Mouse (Mus musculus) heart, postnatal 25 days (tissue): ENCODE results near the gene Metap1. TPM values are rescaled to one million over a fixed set of nuclear protein-coding genes. Genes with fewer than 3 reads are reported as not detected.
"Not testable (repeated sequence)": the region's sequence is repeated elsewhere in the genome, so short reads cannot be mapped to it uniquely, and the experiment has no call there.

Experiments
- DNase-seq: peaks from one replicate; pipeline ENCODE4 v3.0.0; 2022; ENCODE audit warnings: low spot score
- intact Hi-C: fragments of 180-260 bp; cut with DNase I; formaldehyde crosslinking; loops from one replicate; pipeline ENCODE4 v1.15.1; 2025
- total RNA-seq, 2 experiments: library from RNA; stranded (reverse); gene quantifications; 2 replicates each; pipeline ENCODE4 v1.2.3; 2021

The Metap1 gene
- total RNA-seq, 2 experiments from 2014 or later: 36.7 to 39.3 TPM

- intact Hi-C loops: loop anchor here (10.0 kb wide), 1 partner anchor 395 kb away; no protein-coding TSS in a partner anchor
- no peak for DNase-seq
These were observed 20.3 kb upstream of the Metap1 start for GRCm38 (mm10) chr3:138509581-138509980.

- intact Hi-C loops: loop anchor here (10.0 kb wide), 1 partner anchor 398 kb away; no protein-coding TSS in a partner anchor
- no peak for DNase-seq
These were observed 17.4 kb upstream of the Metap1 start for GRCm38 (mm10) chr3:138506749-138507148.

GRCm38 (mm10) chr3:138503754-138504153 is 14.4 kb upstream of the Metap1 start:
- intact Hi-C loops: loop anchor here (10.0 kb wide), 1 partner anchor 401 kb away; no protein-coding TSS in a partner anchor
- no peak for DNase-seq

- intact Hi-C loops: loop anchor here (10.0 kb wide), 1 partner anchor 405 kb away; no protein-coding TSS in a partner anchor
- no peak for DNase-seq
These were observed 10.8 kb upstream of the Metap1 start for GRCm38 (mm10) chr3:138499854-138500740.

GRCm38 (mm10) chr3:138498731-138499130 is 9.4 kb upstream of the Metap1 start:
- intact Hi-C loops: no loop called here
- DNase-seq: no peak

- DNase-seq: no peak
- intact Hi-C loops: no loop called here
These were observed 6.1 kb upstream of the Metap1 start for GRCm38 (mm10) chr3:138495166-138496145.

GRCm38 (mm10) chr3:138494565-138494964 is 5.2 kb upstream of the Metap1 start:
- intact Hi-C loops: no loop called here

GRCm38 (mm10) chr3:138493668-138494067 is 4.4 kb upstream of the Metap1 start:
- DNase-seq: no peak
- intact Hi-C loops: no loop called here

More at GRCm38 (mm10) chr3:138494565-138494964, 5.2 kb upstream of the Metap1 start:
- DNase-seq: no peak

- intact Hi-C loops: no loop called here
- DNase-seq: no peak
These were observed 671 bp upstream of the Metap1 start for GRCm38 (mm10) chr3:138490034-138490337.

GRCm38 (mm10) chr3:138488584-138489326 is 560 bp downstream of the Metap1 start:
- no peak for DNase-seq
- intact Hi-C loops: loop anchor here (2.0 to 10.0 kb wide), 3 partner anchors 38 to 586 kb away; partner anchors contain the start of genes Adh5, Eif4e and Rap1gds1

- intact Hi-C loops: loop anchor here (10.0 kb wide), 1 partner anchor 592 kb away; the partner anchor contains the start of gene Rap1gds1
- no peak for DNase-seq
These were observed 6.1 kb downstream of the Metap1 start for GRCm38 (mm10) chr3:138483240-138483639.

- no peak for DNase-seq
- intact Hi-C loops: loop anchor here (10.0 kb wide), 1 partner anchor 593 kb away; the partner anchor contains the start of gene Rap1gds1
These were observed 7.6 kb downstream of the Metap1 start for GRCm38 (mm10) chr3:138481526-138482284.

GRCm38 (mm10) chr3:138479489-138479888 is 9.8 kb downstream of the Metap1 start:
- intact Hi-C loops: no loop called here
- DNase-seq: no peak

- intact Hi-C loops: no loop called here
These were observed 18.2 kb downstream of the Metap1 start for GRCm38 (mm10) chr3:138471066-138471465.

GRCm38 (mm10) chr3:138466656-138467055 is 22.7 kb downstream of the Metap1 start:
- intact Hi-C loops, DNase-seq: not testable (repeated sequence)

More at GRCm38 (mm10) chr3:138471066-138471465, 18.2 kb downstream of the Metap1 start:
- no peak for DNase-seq

GRCm38 (mm10) chr3:138464573-138465147 is 24.7 kb downstream of the Metap1 start:
- no peak for DNase-seq
- intact Hi-C loops: loop anchor here (5.0 kb wide), 1 partner anchor 443 kb away; no protein-coding TSS in a partner anchor

- no peak for DNase-seq
- intact Hi-C loops: loop anchor here (5.0 kb wide), 1 partner anchor 443 kb away; no protein-coding TSS in a partner anchor
These were observed 25.5 kb downstream of the Metap1 start for GRCm38 (mm10) chr3:138463807-138464206.

GRCm38 (mm10) chr3:138463137-138463536 is 26.2 kb downstream of the Metap1 start:
- intact Hi-C loops: loop anchor here (5.0 kb wide), 1 partner anchor 444 kb away; no protein-coding TSS in a partner anchor
- no peak for DNase-seq
